Mouse (Mus musculus) small intestine, adult 2 months (tissue): ENCODE data around the gene Tmem190.
"Not testable (repeated sequence)": the region's sequence is repeated elsewhere in the genome, so short reads cannot be mapped to it uniquely, and the experiment has no call there.

Source experiments
- CTCF ChIP-seq: fragments of 200-500 bp; IDR thresholded peaks from 2 replicates; pipeline ENCODE4 v1.5.1; 2012; ENCODE audit warnings: low read depth, mild to moderate bottlenecking, control low read depth, inconsistent platforms, low read length, moderate library complexity, mixed read lengths; ENCODE audit not compliant: insufficient replicate concordance, insufficient read length; ENCODE audit errors: extremely low read depth
- POLR2A ChIP-seq: fragments of 200-500 bp; IDR thresholded peaks from 2 replicates; pipeline ENCODE4 v1.6.1; 2012; ENCODE audit warnings: low read depth, mild to moderate bottlenecking, control low read depth, inconsistent platforms, low read length, moderate library complexity

GRCm38 (mm10) chr7:4793248-4793647, 10.5 kb downstream of the Tmem190 start:
- TF ChIP-seq CTCF, POLR2A: not testable (repeated sequence)
